Mouse (Mus musculus): ENCODE measurements around the gene Gm10778. TPM values are rescaled to one million over a fixed set of nuclear protein-coding genes. Genes with fewer than 3 reads are reported as not detected.

Gene Gm10778
- polyA plus RNA-seq, 1 experiment from 2014 or later, result 6.7 TPM

GRCm38 (mm10) chr10:81605666-81605973, 43.2 kb upstream of the Gm10778 start:
- H3K9ac ChIP-seq (ENCODE audit: low read length), result peak overlapping the region; percentile 43
- peak overlapping the region; percentile 76 for H3K27ac ChIP-seq (ENCODE audit: low read depth, low read length)
- peak; percentile 18; the same call in 1 of the 2 replicates for ATAC-seq (ENCODE audit: low FRiP score)
- H3K4me2 ChIP-seq, result peak overlapping the region; percentile 62
- WGBS, result 4% methylated on average over 14 of the region's 14 CpGs
- no peak for DNase-seq (ENCODE audit: low spot score, missing footprints)
- peak overlapping the region; percentile 29 for H3K4me3 ChIP-seq (ENCODE audit: low read depth, low read length)
- H3K9me3 ChIP-seq (ENCODE audit: control insufficient read depth, low read length), result no peaks in the 10 kb centered on the region
- H3K4me1 ChIP-seq (ENCODE audit: control insufficient read depth, insufficient read depth, low read length), result peaks cover 17% of the 10 kb centered on the region
- no peaks in the 10 kb centered on the region for H3K36me3 ChIP-seq (ENCODE audit: control insufficient read depth, insufficient read depth, low read length)
- H3K27me3 ChIP-seq (ENCODE audit: control insufficient read depth, insufficient read depth, low read length), result peaks cover 9% of the 10 kb centered on the region

GRCm38 (mm10) chr10:81605974-81606751, 42.7 kb upstream of the Gm10778 start, which contains the start of gene BC025920:
TSS of gene BC025920 (plus strand) at chr10:81606270.
- DNase-seq (ENCODE audit: low spot score, missing footprints), result peak; percentile 98

GRCm38 (mm10) chr10:81608308-81608707, 40.6 kb upstream of the Gm10778 start:
- no peak overlapping the region for H3K9ac ChIP-seq (ENCODE audit: low read length)
- H3K9me3 ChIP-seq (ENCODE audit: control insufficient read depth, low read length), result no peaks in the 10 kb centered on the region
- H3K4me3 ChIP-seq (ENCODE audit: low read depth, low read length), result no peak overlapping the region
- no peak overlapping the region for H3K27ac ChIP-seq (ENCODE audit: low read depth, low read length)
- ATAC-seq (ENCODE audit: low FRiP score) (no peak), DNase-seq (ENCODE audit: low spot score, missing footprints) (no peak)
- H3K4me2 ChIP-seq, result no peak overlapping the region
- no peaks in the 10 kb centered on the region for H3K27me3 ChIP-seq (ENCODE audit: control insufficient read depth, insufficient read depth, low read length)
- H3K36me3 ChIP-seq (ENCODE audit: control insufficient read depth, insufficient read depth, low read length), result no peaks in the 10 kb centered on the region
- peaks cover 6% of the 10 kb centered on the region; the same call in 1 of the 2 replicates for H3K4me1 ChIP-seq (ENCODE audit: control insufficient read depth, insufficient read depth, low read length)
- WGBS, result 95% methylated on average over 1 of the region's 1 CpGs

More at GRCm38 (mm10) chr10:81605974-81606751, 42.7 kb upstream of the Gm10778 start, which contains the start of gene BC025920:
- Histone ChIP-seq H3K4me2 (peak within 1 kb of the TSS; percentile 68), H3K4me3 (ENCODE audit: low read depth, low read length) (peak within 1 kb of the TSS; percentile 43), H3K9me3 (ENCODE audit: control insufficient read depth, low read length) (no peaks in the 10 kb centered on the region), H3K4me1 (ENCODE audit: control insufficient read depth, insufficient read depth, low read length) (peaks cover 13% of the 10 kb centered on the region), H3K36me3 (ENCODE audit: control insufficient read depth, insufficient read depth, low read length) (no peaks in the 10 kb centered on the region), H3K27me3 (ENCODE audit: control insufficient read depth, insufficient read depth, low read length) (peaks cover 9% of the 10 kb centered on the region), H3K27ac (ENCODE audit: low read depth, low read length) (peak within 1 kb of the TSS; percentile 76), H3K9ac (ENCODE audit: low read length) (peak within 1 kb of the TSS; percentile 61)
- under 1% methylated on average over 39 of the region's 39 CpGs for WGBS
- peak; percentile 87 for ATAC-seq (ENCODE audit: low FRiP score)

GRCm38 (mm10) chr10:81612779-81613178, 36.1 kb upstream of the Gm10778 start:
- H3K9me3 ChIP-seq (ENCODE audit: control insufficient read depth, low read length), result no peaks in the 10 kb centered on the region
- H3K4me2 ChIP-seq, result no peak overlapping the region
- H3K27ac ChIP-seq (ENCODE audit: low read depth, low read length), result no peak overlapping the region
- 74% methylated on average over 3 of the region's 3 CpGs for WGBS
- no peak for ATAC-seq (ENCODE audit: low FRiP score)
- no peaks in the 10 kb centered on the region for H3K36me3 ChIP-seq (ENCODE audit: control insufficient read depth, insufficient read depth, low read length)
- no peak overlapping the region for H3K4me3 ChIP-seq (ENCODE audit: low read depth, low read length)
- no peaks in the 10 kb centered on the region for H3K27me3 ChIP-seq (ENCODE audit: control insufficient read depth, insufficient read depth, low read length)
- no peaks in the 10 kb centered on the region for H3K4me1 ChIP-seq (ENCODE audit: control insufficient read depth, insufficient read depth, low read length)
- H3K9ac ChIP-seq (ENCODE audit: low read length), result no peak overlapping the region
- no peak for DNase-seq (ENCODE audit: low spot score, missing footprints)

GRCm38 (mm10) chr10:81615486-81615885, 33.4 kb upstream of the Gm10778 start:
- 70% methylated on average over 6 of the region's 6 CpGs for WGBS
- H3K4me2 ChIP-seq, result no peak overlapping the region
- no peak for DNase-seq (ENCODE audit: low spot score, missing footprints)
- no peak overlapping the region for H3K9ac ChIP-seq (ENCODE audit: low read length)
- ATAC-seq (ENCODE audit: low FRiP score), result no peak
- no peaks in the 10 kb centered on the region for H3K27me3 ChIP-seq (ENCODE audit: control insufficient read depth, insufficient read depth, low read length)
- no peaks in the 10 kb centered on the region for H3K4me1 ChIP-seq (ENCODE audit: control insufficient read depth, insufficient read depth, low read length)
- H3K9me3 ChIP-seq (ENCODE audit: control insufficient read depth, low read length), result no peaks in the 10 kb centered on the region
- no peak overlapping the region for H3K27ac ChIP-seq (ENCODE audit: low read depth, low read length)
- 0 out of 2 replicates have a peak, but pooled peaks cover under 1% of the 10 kb centered on the region for H3K36me3 ChIP-seq (ENCODE audit: control insufficient read depth, insufficient read depth, low read length)
- H3K4me3 ChIP-seq (ENCODE audit: low read depth, low read length), result no peak overlapping the region

GRCm38 (mm10) chr10:81619976-81620375, 28.9 kb upstream of the Gm10778 start:
- Histone ChIP-seq H3K27me3 (ENCODE audit: control insufficient read depth, insufficient read depth, low read length) (no peaks in the 10 kb centered on the region), H3K9me3 (ENCODE audit: control insufficient read depth, low read length) (no peaks in the 10 kb centered on the region), H3K4me3 (ENCODE audit: low read depth, low read length) (no peak overlapping the region), H3K4me2 (no peak overlapping the region), H3K9ac (ENCODE audit: low read length) (no peak overlapping the region), H3K36me3 (ENCODE audit: control insufficient read depth, insufficient read depth, low read length) (peaks cover 12% of the 10 kb centered on the region), H3K4me1 (ENCODE audit: control insufficient read depth, insufficient read depth, low read length) (no peaks in the 10 kb centered on the region), H3K27ac (ENCODE audit: low read depth, low read length) (no peak overlapping the region)
- DNase-seq (ENCODE audit: low spot score, missing footprints), result no peak
- no peak for ATAC-seq (ENCODE audit: low FRiP score)
- 91% methylated on average over 5 of the region's 5 CpGs for WGBS

GRCm38 (mm10) chr10:81620786-81621185, 28.1 kb upstream of the Gm10778 start:
- no peaks in the 10 kb centered on the region for H3K27me3 ChIP-seq (ENCODE audit: control insufficient read depth, insufficient read depth, low read length)
- H3K36me3 ChIP-seq (ENCODE audit: control insufficient read depth, insufficient read depth, low read length), result peaks cover 16% of the 10 kb centered on the region
- no peak overlapping the region for H3K27ac ChIP-seq (ENCODE audit: low read depth, low read length)
- no peak overlapping the region for H3K4me3 ChIP-seq (ENCODE audit: low read depth, low read length)
- H3K4me2 ChIP-seq, result no peak overlapping the region
- no peaks in the 10 kb centered on the region for H3K4me1 ChIP-seq (ENCODE audit: control insufficient read depth, insufficient read depth, low read length)
- ATAC-seq (ENCODE audit: low FRiP score) (no peak), DNase-seq (ENCODE audit: low spot score, missing footprints) (no peak)
- no peak overlapping the region for H3K9ac ChIP-seq (ENCODE audit: low read length)
- WGBS, result 60% methylated on average over 9 of the region's 9 CpGs
- H3K9me3 ChIP-seq (ENCODE audit: control insufficient read depth, low read length), result no peaks in the 10 kb centered on the region

GRCm38 (mm10) chr10:81623441-81623840, 25.4 kb upstream of the Gm10778 start:
- H3K27ac ChIP-seq (ENCODE audit: low read depth, low read length), result no peak overlapping the region
- H3K4me2 ChIP-seq, result no peak overlapping the region
- H3K9ac ChIP-seq (ENCODE audit: low read length), result no peak overlapping the region
- H3K36me3 ChIP-seq (ENCODE audit: control insufficient read depth, insufficient read depth, low read length), result peaks cover 16% of the 10 kb centered on the region
- ATAC-seq (ENCODE audit: low FRiP score), result no peak
- no peak overlapping the region for H3K4me3 ChIP-seq (ENCODE audit: low read depth, low read length)
- H3K4me1 ChIP-seq (ENCODE audit: control insufficient read depth, insufficient read depth, low read length), result peaks cover 14% of the 10 kb centered on the region
- H3K9me3 ChIP-seq (ENCODE audit: control insufficient read depth, low read length), result no peaks in the 10 kb centered on the region
- DNase-seq (ENCODE audit: low spot score, missing footprints), result no peak
- no peaks in the 10 kb centered on the region for H3K27me3 ChIP-seq (ENCODE audit: control insufficient read depth, insufficient read depth, low read length)
- WGBS, result 58% methylated on average over 8 of the region's 8 CpGs

- Histone ChIP-seq H3K36me3 (ENCODE audit: control insufficient read depth, insufficient read depth, low read length) (peaks cover 11% of the 10 kb centered on the region), H3K27ac (ENCODE audit: low read depth, low read length) (no peak overlapping the region), H3K9ac (ENCODE audit: low read length) (peak overlapping the region; percentile 89), H3K4me1 (ENCODE audit: control insufficient read depth, insufficient read depth, low read length) (peaks cover 14% of the 10 kb centered on the region), H3K4me2 (peak overlapping the region; percentile 81), H3K27me3 (ENCODE audit: control insufficient read depth, insufficient read depth, low read length) (no peaks in the 10 kb centered on the region), H3K9me3 (ENCODE audit: control insufficient read depth, low read length) (no peaks in the 10 kb centered on the region), H3K4me3 (ENCODE audit: low read depth, low read length) (peak overlapping the region; percentile 72)
- ATAC-seq (ENCODE audit: low FRiP score), result peak; percentile 11; the same call in 1 of the 2 replicates
- DNase-seq (ENCODE audit: low spot score, missing footprints), result no peak
- 89% methylated on average over 22 of the region's 22 CpGs for WGBS
These were observed 22.5 kb upstream of the Gm10778 start for GRCm38 (mm10) chr10:81626101-81626993.

All from midbrain, embryonic 11.5 days (tissue).